Mouse (Mus musculus) gastrocnemius, postnatal 10 days (tissue): ENCODE data around the gene Dnah7c. TPM values are rescaled to one million over a fixed set of nuclear protein-coding genes. Genes with fewer than 3 reads are reported as not detected.
"Not testable (repeated sequence)": the region's sequence is repeated elsewhere in the genome, so short reads cannot be mapped to it uniquely, and the experiment has no call there.

Experiments used
- DNase-seq: peaks from one replicate; pipeline ENCODE4 v3.0.0; 2021; ENCODE audit warnings: mixed read lengths
- total RNA-seq, 2 experiments: library from RNA; stranded (reverse); gene quantifications; 2 replicates each; pipeline ENCODE4 v1.2.3; 2021

Dnah7c gene
- total RNA-seq, 2 experiments from 2014 or later: not detected

GRCm38 (mm10) chr1:46733405-46734106, 308.2 kb downstream of the Dnah7c start:
- DNase-seq: not testable (repeated sequence)

GRCm38 (mm10) chr1:46734455-46734854, 309.1 kb downstream of the Dnah7c start:
- DNase-seq: not testable (repeated sequence)

GRCm38 (mm10) chr1:46764600-46764999, 339.2 kb downstream of the Dnah7c start:
- not testable (repeated sequence) for DNase-seq

- not testable (repeated sequence) for DNase-seq
Measured at GRCm38 (mm10) chr1:46769318-46769717, 343.9 kb downstream of the Dnah7c start.

GRCm38 (mm10) chr1:46770077-46770695, 344.8 kb downstream of the Dnah7c start:
- not testable (repeated sequence) for DNase-seq

- DNase-seq: not testable (repeated sequence)
Measured at GRCm38 (mm10) chr1:46782227-46782626, 356.8 kb downstream of the Dnah7c start.

GRCm38 (mm10) chr1:46805074-46805473, 379.7 kb downstream of the Dnah7c start:
- no peak for DNase-seq

GRCm38 (mm10) chr1:46808630-46809029, 383.2 kb downstream of the Dnah7c start:
- not testable (repeated sequence) for DNase-seq

GRCm38 (mm10) chr1:46817934-46818333, 392.5 kb downstream of the Dnah7c start:
- no peak for DNase-seq

- DNase-seq: no peak
Measured at GRCm38 (mm10) chr1:46822256-46822972, 397.0 kb downstream of the Dnah7c start.

- no peak for DNase-seq
Measured at GRCm38 (mm10) chr1:46830066-46830843, 404.9 kb downstream of the Dnah7c start.

- DNase-seq: no peak
Measured at GRCm38 (mm10) chr1:46831927-46832326, 406.5 kb downstream of the Dnah7c start.

- no peak for DNase-seq
Measured at GRCm38 (mm10) chr1:46843406-46843805, 418.0 kb downstream of the Dnah7c start.

- no peak for DNase-seq
Measured at GRCm38 (mm10) chr1:46844281-46844680, 418.9 kb downstream of the Dnah7c start.

- no peak for DNase-seq
Measured at GRCm38 (mm10) chr1:46845221-46845620, 419.8 kb downstream of the Dnah7c start.

GRCm38 (mm10) chr1:46849758-46850157, 424.4 kb downstream of the Dnah7c start:
- peak; percentile 33 for DNase-seq

- no peak for DNase-seq
Measured at GRCm38 (mm10) chr1:46851586-46851985, 426.2 kb downstream of the Dnah7c start.

- DNase-seq: no peak
Measured at GRCm38 (mm10) chr1:46852216-46852599, 426.8 kb downstream of the Dnah7c start.

GRCm38 (mm10) chr1:46852600-46853272, 427.3 kb downstream of the Dnah7c start:
- DNase-seq: peak; percentile 68

GRCm38 (mm10) chr1:46853317-46854035, 428.1 kb downstream of the Dnah7c start:
- DNase-seq: peak; percentile 98
